Mouse (Mus musculus) ZHBTc4 (cell line): Measurements from ENCODE around the gene Zcwpw1.

Source experiments
- DNase-seq: peaks from one replicate; pipeline ENCODE4 v3.0.0-alpha.2; 2011; ENCODE audit warnings: low read depth, low spot score

The Zcwpw1 gene

DNA sequence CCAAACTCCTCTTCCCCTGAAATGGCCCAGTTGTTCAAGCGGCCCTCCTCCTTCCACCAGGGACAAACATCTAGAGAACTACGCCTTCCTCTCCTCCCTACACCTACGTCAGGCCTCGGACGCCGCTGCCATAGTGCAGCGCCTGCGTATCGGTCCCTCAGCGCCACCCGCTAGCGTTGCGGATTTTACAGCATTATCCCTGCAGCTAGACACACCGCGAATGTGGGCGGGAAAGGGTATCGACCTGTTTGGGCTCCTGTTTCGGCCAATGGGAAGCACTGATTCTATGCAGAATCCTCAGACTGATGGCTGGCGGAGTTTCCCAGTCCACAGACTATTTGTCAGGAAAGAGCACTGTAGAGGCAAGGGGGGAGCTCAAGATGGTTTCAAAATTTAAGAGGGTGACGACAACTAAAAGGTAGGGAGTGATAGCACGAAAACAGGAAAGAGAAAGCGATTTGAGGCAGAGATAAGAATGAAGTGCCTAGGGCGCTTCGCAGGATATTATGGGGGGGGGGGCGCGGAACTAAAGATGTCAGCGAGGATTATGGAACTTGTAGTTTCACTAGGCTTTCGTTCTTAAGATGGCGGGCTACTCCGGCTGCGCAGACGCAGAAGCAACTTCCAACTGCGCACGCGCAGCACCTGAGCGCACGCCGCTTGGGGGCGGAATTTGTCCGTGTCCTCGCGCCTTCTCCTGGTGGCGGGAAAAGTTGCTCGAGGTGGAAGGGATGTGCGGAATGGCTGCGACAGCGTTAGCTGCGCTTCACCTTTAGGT, at the start of gene Zcwpw1, which contains the start of gene Mepce:
TSS of gene Zcwpw1 (plus strand) at position 648 of the 778 bp plus-strand sequence.
TSS of gene Mepce (minus strand) at position 505 of the 778 bp plus-strand sequence.
- DNase-seq = peak; percentile 98

DNA sequence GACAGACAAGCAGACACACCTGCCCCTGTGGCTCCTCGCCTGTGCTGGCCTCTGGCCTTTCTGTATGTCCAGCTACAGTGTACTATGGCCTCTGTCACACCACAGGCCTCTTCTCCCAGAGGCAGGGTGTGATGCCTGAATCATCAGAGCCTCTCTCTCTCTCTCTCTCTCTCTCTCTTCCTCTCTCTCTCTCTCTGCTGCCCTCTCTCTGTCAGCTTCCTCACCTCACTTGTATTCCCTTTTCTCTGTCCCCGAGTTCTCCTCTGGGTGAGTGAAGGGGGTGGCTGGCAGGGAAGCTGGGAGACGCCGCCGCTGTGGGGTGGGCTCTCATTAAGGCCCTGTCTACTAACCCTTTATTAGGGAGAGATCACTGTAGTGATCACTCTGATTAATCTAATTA, 49.1 kb upstream of the Zcwpw1 start:
- no peak for DNase-seq

DNA sequence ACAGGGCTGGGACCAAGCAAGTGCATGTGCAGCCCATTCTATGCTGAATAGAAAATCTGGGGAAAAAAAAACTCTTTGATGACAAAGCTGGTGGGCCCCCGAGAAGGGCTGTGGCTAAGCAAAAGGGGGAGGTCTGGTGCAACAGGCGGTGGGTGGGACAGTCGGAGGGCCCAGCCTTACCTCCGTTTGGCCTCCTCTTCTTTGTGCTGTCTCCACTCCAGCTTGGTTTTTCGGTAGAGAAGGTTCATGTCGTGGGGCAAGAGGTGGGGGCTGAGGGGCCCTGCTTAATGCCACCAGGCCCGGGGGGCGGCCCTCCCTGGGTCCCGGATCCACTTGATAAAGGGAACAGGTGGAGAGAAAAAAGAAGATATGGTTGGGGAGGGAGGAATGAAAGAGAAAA, 48.1 kb upstream of the Zcwpw1 start:
- no peak for DNase-seq

DNA sequence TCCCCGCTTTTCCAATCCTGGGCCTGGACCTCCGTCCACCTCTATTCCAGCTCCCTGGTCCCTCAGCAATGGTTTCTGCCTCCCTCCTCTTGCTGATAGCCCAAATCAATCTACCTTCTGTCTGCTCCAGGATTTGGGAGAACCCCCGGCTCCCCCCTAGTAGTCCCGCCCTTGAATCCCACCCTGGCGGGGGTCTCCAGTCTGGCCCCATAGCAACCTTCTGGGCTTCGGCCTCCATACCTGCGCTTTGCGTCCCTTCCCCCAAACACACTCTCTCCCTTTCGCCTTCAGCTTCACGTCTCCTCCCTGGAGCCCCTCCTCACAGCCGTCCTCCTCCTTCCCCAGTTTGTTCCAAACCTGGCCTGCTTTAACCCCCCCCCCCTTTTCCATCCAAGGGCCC, 47.1 kb upstream of the Zcwpw1 start:
- DNase-seq = no peak

DNA sequence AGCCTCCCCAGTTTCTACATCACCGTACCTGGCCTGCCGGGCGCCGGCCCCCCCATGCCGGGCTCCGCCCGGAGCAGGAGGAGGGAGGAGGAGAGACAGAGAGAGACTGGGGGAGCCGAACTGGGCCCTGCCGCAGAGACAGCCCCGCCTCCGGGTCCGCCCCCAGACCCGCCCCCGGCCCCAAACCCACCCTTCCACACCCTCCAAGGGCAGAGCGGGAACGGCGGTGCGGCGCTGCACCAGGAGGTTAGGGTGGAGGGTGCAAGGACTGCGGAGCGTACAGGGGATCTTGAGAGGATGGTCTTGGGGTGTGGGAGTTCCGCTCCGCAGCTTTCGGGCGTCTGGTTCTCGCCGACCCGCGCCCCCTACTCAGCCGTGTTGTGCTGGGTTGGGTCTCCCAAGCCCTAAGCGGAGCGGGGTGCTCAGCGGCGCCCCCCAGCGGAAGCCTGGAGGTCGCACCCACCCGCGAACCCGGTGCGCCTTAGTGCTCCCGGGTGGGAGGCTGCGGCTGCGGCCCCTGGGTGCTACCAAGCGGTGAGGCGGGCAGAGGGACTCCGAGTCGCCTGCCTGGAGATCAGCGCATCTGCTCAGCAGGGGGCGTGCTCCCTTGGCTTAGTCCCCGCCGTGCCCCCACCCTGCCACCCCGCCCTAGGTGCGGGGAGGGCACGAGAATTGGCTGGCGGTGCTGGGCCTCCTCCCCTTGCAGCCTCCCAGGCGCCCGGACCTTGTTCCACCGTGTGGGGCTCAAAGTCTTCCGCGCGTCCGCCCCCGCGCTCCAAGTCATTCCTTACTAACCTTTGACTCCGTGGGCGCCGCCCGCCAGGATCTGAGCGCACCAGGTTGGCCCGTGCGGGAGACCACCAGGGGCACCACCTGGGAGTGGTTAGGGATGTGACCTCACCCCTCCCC, 46.3 kb upstream of the Zcwpw1 start, which contains the start of gene Nyap1:
TSS of gene Nyap1 (minus strand) at position 585 of the 909 bp plus-strand sequence.
- peak; percentile 91 for DNase-seq

DNA sequence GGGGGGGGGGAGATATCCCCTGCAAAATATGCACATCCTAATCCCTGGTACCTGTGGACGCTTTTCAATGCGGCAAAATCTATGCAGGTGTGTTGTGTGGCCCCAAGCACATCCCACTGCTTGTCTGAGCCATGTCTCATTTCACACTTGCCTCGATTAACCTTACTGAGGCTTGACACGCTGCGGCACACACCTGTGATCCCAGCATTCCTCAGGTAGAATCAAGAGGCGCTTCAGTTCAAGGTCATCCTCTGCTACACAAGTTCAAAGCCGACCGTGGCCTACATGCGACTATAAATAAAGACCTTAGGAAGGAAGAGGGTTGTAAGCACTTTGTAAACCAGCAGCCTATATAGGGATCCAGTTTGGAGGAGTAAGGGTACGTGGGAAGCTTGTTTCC, 45.5 kb upstream of the Zcwpw1 start:
- DNase-seq = no peak

DNA sequence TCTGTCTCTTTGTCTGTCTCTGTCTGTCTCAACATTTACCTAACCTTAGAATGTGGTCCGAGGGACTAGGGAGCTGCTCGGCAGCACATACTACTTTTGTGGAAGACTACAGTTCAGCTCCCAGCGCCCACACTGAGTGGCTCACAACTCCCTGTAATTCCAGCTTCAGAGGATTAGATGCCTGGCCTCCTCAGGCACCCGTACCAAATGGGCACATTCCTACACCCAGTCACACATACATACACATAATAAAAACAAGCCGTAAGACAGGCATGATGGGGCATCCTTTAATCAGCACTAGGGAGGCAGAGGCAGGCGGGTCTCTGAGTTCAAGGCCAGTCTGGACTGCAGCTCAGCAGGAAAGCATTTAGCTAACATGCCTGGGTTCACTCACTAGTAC, 44.8 kb upstream of the Zcwpw1 start:
- DNase-seq = no peak

DNA sequence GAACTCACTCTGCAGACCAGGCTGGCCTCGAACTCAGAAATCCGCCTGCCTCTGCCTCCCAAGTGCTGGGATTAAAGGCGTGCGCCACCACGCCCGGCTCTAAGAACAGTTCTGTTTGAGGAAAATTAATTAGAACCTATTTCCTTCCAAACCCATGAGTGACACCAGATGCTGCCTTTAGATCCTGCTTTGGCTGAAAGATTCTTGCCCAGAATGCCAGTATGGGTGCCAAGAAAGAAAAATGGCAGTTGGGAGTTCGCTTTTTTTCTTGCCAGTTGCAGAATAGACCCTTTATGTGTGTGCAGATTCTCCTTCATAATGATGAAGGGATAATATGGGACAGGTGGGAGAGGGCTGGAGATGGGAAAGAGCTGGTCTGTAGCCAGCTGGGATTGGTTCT, 43.4 kb upstream of the Zcwpw1 start:
- DNase-seq = no peak

DNA sequence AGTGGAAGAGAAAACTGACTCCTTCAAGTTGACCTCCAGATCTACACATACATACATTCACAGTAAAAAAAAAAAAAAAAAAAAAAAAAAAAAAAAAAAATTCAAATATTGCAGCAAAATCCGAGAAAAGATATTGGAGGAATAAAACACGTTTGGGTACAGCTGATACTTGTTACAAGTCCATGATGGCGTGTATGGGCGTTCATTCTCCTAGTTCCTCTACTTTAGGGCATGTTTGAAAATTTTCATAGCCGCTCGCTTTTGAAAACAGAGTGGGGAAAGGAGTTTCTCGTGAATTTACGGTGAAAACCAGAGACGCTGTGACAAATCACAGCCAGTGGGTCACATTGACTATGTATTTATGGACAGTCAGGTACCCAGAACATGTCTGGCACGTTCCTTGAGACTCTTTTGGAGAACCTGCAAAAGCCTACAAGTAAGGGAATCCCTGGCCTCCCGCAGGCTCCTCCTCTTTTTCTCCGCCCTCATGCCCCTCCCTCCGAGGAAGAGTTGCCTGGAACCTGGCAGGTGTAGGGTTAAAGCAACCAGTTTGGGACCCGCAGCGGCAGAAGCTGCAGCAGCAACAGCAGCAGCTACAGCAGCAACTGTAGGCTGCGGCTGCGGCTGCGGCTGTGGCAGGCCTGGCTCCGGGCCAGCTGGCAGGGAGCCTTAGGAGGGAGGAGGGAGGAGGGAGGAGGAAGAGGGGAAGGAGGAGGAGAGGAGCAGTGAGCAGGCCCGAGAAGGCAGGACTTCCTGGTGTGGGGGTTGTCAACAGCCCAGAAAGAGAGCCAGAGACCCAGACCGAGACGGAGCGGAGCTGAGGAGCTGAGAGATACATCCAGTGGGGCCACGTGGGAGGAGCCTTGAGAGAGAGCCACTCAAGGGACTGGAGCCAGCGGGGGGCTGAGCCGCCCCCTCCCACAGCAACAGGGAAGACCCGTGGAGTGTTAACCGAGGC, 42.1 kb upstream of the Zcwpw1 start, which contains the start of gene Tsc22d4:
TSS of gene Tsc22d4 (plus strand) at position 517 of the 958 bp plus-strand sequence.
- DNase-seq = peak; percentile 96

DNA sequence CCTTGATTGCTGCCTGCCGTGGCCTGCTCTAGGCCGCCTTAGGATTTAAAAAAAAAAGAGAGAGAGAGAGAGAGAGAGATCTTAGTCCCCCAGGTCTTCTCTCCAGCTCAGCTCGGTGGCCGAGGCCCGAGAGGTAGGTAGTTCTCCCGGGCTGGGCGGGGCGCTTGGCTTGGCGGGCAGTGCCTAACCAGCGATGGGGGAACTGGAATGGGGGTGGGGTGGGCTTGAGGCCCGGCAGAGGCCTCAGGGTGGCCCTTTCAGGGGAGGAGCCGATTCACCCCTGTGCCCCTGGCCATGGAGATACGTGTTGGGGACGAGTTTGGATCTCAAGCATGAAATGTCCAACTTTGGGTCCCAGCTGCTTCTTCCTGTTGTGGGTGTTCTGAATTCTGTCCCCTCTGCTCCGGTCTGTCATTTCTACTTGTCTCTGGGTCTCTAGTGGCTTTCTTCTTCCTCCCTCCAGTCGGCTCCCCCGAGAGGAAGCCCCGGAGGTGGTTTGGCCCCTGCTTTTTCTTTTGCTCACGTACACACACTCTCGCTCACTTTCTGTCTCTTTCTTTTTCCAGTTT, 41.2 kb upstream of the Zcwpw1 start:
- peak; percentile 72 for DNase-seq

DNA sequence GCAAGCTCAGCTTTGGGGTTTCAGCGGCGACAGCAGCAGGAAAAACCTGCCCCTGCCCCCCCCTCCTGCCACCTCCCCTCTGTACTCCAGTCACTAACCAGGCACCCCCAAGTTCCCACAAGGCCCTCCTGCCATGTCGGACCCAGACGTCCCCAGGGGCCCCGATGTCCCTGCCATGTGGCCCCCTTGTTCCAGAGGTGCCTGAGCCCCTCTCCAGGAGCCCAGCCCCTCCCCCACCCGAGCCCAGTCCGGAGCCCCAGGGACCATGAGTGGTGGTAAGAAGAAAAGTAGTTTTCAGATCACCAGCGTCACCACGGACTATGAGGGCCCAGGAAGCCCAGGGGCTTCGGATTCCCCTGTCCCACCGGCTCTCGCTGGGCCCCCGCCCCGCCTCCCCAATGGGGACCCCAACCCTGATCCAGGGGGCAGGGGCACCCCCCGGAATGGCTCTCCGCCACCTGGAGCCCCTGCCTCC, 40.7 kb upstream of the Zcwpw1 start:
- no peak for DNase-seq

DNA sequence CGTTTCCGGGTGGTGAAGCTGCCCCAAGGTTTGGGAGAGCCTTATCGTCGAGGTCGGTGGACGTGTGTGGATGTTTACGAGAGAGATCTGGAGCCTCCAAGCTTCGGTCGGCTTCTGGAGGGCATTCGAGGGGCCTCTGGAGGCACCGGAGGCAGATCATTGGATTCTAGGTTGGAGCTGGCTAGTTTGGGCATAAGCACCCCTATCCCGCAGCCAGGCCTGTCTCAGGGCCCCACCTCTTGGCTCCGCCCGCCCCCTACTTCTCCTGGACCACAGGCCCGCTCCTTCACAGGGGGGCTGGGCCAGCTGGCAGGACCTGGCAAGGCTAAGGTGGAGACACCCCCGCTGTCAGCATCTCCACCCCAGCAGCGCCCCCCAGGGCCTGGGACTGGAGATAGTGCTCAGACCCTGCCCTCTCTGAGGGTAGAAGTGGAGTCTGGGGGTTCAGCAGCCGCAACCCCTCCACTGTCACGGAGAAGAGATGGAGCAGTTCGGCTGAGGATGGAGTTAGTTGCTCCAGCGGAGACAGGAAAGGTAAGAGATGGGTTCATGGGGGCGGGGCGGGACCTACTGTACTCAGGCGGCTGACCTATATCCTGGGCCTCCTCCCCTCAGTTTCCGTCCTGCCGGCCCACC, 40.2 kb upstream of the Zcwpw1 start:
- DNase-seq = no peak

DNA sequence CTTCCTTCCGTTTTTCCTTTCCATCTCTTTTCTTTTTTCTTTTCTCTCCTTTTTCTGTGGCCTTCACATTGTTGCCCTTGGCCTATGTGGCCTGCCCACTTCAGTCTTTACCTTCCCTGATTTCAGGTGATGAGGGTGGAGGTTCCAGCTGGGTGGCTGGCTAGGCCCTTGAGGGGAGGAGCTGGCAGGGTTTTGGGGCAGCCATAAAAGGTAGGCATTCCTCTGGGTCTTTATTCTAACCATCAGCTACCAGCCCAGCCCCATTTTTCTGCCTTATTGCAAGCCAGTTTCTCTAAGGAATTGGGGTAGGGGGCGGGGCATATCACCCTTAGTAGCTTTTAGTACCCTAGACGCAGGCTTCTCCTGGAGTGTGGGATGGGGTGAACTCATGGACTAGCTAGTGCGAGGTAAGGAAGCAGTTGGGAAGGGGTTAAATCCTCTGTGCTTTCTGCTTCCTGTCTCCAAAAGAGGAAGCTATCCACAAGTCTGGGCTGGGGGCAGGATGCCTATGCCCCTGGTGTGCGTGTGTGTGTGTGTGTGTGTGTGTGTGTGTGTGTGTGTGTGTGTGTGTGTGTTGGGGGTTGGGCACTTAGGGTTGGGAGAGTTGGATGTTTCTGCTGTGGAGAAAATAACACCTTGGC, 39.3 kb upstream of the Zcwpw1 start:
- no peak for DNase-seq

DNA sequence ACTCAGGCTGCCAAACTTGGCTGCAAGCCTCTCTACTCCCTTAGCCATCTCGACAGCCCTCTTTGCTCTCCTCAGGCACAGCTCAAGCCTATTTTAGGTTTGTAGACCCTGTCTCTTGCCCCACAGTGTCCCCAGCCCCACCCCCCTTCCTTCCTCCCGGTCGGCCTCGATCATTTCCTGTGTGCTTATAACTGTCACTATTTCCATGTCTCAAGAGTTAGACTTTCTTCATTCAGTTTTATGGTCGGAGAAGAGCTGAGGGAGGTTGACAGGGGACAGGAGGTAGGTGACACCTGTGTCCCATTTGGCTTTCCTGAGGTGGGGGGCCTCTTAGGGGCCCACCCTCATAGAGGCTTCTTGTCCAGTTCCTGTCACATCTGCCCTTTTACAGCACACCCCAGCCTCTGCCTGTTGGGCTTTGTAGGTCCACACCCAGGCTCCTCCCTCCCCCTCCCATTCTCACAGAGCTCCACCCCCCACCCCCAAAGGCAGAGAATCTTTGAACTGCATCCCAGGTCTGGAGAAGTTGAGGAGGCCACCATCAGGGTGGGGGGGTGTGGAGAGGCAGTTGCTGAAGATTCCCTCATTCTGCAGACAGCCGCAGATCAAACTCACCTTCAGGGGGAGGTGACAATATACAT, 38.3 kb upstream of the Zcwpw1 start:
- DNase-seq = peak; percentile 36

DNA sequence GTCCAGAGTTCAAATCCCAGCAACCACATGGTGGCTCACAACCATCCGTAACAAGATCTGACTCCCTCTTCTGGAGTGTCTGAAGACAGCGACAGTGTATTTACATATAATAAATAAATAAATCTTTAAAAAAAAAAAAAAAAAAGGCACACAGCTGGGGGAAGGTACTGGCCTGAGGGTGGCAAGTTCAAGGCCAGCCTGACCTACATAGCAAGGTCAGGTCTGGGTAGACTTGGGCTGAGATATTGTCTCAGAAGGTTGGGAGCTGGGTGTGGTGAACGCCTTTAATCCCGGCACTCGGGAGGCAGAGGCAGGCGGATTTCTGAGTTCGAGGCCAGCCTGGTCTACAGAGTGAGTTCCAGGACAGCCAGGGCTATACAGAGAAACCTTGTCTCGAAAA, 37.4 kb upstream of the Zcwpw1 start:
- peak; percentile 32 for DNase-seq

DNA sequence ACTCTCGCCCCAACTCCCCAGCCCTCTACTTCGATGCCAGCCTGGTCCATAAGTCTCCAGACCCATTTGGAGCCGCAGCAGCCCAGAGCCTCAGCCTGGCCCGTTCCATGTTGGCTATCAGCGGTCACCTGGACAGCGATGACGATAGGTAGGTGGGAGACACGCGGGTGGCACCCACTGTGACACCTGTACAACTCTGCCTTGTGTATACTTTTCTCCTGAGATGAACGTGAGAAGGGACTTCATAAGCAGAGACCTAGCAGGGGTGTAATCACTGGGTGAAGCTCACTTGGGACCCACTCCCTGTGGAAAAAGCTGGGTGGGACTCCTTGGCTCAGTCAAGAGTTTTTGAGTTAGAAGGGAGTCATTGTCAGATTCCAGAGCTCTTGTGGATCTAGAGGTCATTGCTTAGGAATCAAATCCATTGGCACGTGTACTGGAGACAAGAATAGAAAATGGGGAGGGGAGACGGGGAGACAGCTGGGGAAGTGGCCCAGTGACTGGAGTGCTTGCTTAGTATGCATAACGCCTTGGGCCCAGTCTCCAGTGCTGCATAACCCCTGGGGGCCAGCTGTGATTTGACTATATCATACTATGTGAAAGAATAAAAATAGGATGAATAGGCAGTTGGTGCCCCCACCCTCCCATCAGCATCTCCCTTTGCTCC, 36.2 kb upstream of the Zcwpw1 start:
- DNase-seq = peak; percentile 27

DNA sequence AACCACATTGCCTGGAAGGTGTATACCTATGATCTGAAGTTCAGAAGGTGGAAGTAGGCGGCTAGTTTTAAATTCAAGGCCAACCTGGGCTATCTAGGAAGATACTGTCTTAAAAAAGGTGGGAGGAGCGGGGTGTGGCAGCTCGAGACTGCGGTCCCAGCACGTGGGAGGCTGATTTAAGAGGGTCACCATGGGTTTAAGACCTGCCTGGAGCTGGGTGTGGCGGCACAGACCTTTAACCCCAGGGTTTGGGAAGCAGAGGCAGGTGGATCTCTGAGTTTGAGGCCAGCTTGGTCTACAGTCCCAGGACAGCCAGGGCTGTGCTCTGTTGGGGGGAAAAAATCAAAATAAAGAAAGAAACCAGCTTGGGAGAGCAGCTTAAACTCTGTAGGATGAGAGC, 35.6 kb upstream of the Zcwpw1 start:
- DNase-seq = peak; percentile 23

DNA sequence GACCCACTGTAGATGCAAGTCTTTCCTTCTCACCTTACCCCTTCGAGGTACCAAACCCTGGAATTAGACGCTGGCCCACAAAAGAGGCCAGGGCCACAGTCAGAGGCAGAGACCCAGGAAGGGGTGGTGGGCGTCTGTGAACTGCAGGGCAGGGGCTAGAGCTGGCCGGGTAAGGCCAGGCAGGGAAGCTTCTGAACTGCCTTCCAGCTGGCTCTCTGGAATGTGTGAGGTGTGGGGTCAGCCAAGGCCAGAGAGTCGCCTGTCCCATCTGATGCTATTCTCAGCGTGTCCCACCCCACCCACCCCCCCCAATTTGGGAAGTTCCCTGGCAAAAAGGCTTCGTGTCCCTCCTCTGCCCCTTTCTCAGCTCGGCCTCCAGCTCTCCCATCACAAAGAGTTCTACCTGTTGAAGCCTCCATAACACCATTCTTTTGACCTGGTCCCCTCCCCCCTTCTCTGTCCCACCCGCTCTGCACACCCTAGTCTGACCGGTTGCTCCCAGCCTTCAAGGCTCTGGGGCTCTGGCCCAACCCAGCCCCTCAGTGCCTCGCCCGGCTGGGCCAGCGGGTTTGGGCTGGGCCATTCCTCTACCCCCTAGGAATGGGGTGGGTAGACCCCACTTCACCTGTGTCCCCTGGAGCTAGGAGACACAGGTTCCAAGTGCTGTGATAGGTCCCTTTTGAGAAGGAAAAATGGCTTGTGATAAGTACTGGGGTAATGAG, 34.3 kb upstream of the Zcwpw1 start:
- DNase-seq = no peak
